Mouse (Mus musculus): ENCODE data around the gene Foxd2.

DNA sequence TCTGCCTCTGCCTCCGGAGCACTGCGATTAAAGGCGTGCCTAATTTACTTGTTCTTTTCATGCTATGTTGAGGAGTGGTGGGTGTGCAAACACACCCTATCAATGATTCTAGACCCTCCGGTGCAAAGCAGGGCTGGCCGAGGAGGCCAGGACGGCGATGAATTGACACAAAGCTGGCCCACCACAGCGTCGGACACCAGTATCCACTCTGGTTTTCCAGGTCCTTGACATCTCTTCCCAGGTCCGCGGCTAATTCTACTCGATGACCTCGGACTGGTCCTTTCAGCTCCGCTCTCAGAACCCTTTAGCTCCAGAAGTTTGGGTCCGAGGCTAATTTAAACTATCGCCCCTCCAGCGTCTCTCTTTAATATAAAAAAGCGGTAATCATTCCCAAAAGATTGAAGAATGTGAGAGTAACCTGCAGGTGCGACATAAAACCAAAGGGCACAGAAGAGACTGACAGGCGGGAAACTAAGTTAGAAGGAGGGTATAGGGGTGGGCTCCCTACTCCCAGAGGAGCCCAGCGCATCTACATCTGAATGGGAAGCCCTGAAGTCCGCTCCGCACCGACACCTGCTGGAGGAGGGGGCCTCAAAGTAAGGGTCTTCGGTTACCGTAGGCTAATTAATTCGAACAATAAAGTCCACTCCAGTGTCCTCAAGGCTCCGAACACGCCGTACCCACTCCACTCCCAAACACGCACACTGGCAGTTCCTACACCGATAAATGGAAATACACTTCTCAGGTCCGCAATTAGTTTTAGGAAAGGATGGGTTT is 7.6 kb downstream of the Foxd2 start:
- TF ChIP-seq CTCF (IDR thresholded peaks at IDR 0.05) (no peak), POLR2A (IDR thresholded peaks at IDR 0.05; ENCODE audit: insufficient read depth, low read depth, low read length) (no peak)

Measured in heart, adult 2 months (tissue).